In genomic region chr11:42755415-42755814, GRCm38 (mm10) we compare ENCODE assay signal across 25 mouse cellular contexts.
DNase-seq lines count a peak whose midpoint lies in the region; ATAC-seq lines count a peak whose summit lies in the region.
"Had no signal": no experiment of that assay in that cellular context is flagged by ENCODE, and none has a peak within 500 bp of the region (broad histone marks: within the 10 kb centered on the region; RNA-seq: fewer than 3 reads in every experiment).

No protein-coding gene starts in this region.

- no peaks in the 10 kb centered on the region for H3K4me1 ChIP-seq in forebrain, embryonic 14.5 days (ENCODE audit: control insufficient read depth, insufficient read depth, low read length)
- H3K4me1 ChIP-seq: heart, embryonic 13.5 days; intestine, embryonic 15.5 days; liver, embryonic 13.5 days; midbrain, embryonic 12.5 days; neural tube, embryonic 12.5 days had no signal

- no peak for ATAC-seq in forebrain, embryonic 14.5 days
- ATAC-seq: intestine, embryonic 15.5 days; Patski had no signal

- no peak overlapping the region for H3K4me2 ChIP-seq in forebrain, embryonic 14.5 days (ENCODE audit: low read length)
- H3K4me2 ChIP-seq: heart, embryonic 13.5 days; hindbrain, embryonic 14.5 days; intestine, embryonic 15.5 days; liver, embryonic 13.5 days; midbrain, embryonic 12.5 days; neural tube, embryonic 12.5 days had no signal

- intact Hi-C loops in left cerebral cortex, postnatal 4 days (cut with DNase I), result no loop called here
- intact Hi-C loops in heart, postnatal 14 days (cut with DNase I), result no loop called here

- H3K27me3 ChIP-seq in forebrain, embryonic 14.5 days (replicated peaks; ENCODE audit: control insufficient read depth, insufficient read depth, low read length), result no peaks in the 10 kb centered on the region
- H3K27me3 ChIP-seq: CH12.LX; heart, embryonic 13.5 days; intestine, embryonic 15.5 days; liver, embryonic 13.5 days; midbrain, embryonic 12.5 days; neural tube, embryonic 12.5 days; Patski had no signal

- no peak overlapping the region for H3K4me3 ChIP-seq in forebrain, embryonic 14.5 days (ENCODE audit: low read depth, low read length)
- H3K4me3 ChIP-seq: heart, embryonic 13.5 days; intestine, embryonic 15.5 days; liver, embryonic 13.5 days; midbrain, embryonic 12.5 days; neural tube, embryonic 12.5 days had no signal

- WGBS in forebrain, embryonic 14.5 days, result 51% methylated on average over 4 of the region's 4 CpGs

- no peak overlapping the region for H3K9ac ChIP-seq in forebrain, embryonic 14.5 days (ENCODE audit: low read length)
- H3K9ac ChIP-seq: heart, embryonic 13.5 days; hindbrain, embryonic 14.5 days; intestine, embryonic 15.5 days; liver, embryonic 13.5 days; midbrain, embryonic 12.5 days; neural tube, embryonic 12.5 days had no signal

- DNase-seq in left cerebral cortex, postnatal 4 days, result peak; percentile 69
- DNase-seq in left cerebral cortex, adult 18-20 months (ENCODE audit: low spot score in 2 of 2), result no peak
- DNase-seq in cerebellum, adult 11 months, result peak; percentile 89
- DNase-seq in cerebellum, adult 9-10 months, result peak; percentile 97
- DNase-seq in frontal cortex, adult 2 months (ENCODE audit: extremely low spot score in 1 of 2, low spot score in 1 of 2), result no peak
- no peak for DNase-seq in forebrain, embryonic 14.5 days (ENCODE audit: low spot score)
- no peak for DNase-seq in heart, postnatal 14 days
- DNase-seq: adrenal gland, postnatal 36 days; B cell, adult 2 months; kidney, adult 8-10 months; kidney, postnatal 10 days; layer of hippocampus, postnatal 36 days; liver, embryonic 13.5 days; lung, adult 2 months; lung, postnatal 14 days; right cerebral cortex, postnatal 25 days; spleen, adult 18-20 months had no signal

- no peaks in the 10 kb centered on the region for H3K36me3 ChIP-seq in forebrain, embryonic 14.5 days (ENCODE audit: control insufficient read depth, insufficient read depth, low read length)
- H3K36me3 ChIP-seq: G1E; heart, embryonic 13.5 days; intestine, embryonic 15.5 days; liver, embryonic 13.5 days; midbrain, embryonic 12.5 days; neural tube, embryonic 12.5 days had no signal

- H3K27ac ChIP-seq in forebrain, embryonic 14.5 days (ENCODE audit: low read depth, low read length), result no peak overlapping the region
- H3K27ac ChIP-seq: heart, embryonic 13.5 days; hindbrain, embryonic 14.5 days; intestine, embryonic 15.5 days; liver, embryonic 13.5 days; midbrain, embryonic 12.5 days; neural tube, embryonic 12.5 days had no signal

- H3K9me3 ChIP-seq in forebrain, embryonic 14.5 days (replicated peaks; ENCODE audit: control insufficient read depth, low read length), result no peaks in the 10 kb centered on the region
- H3K9me3 ChIP-seq: heart, embryonic 13.5 days; intestine, embryonic 15.5 days; midbrain, embryonic 12.5 days; neural tube, embryonic 12.5 days had no signal

Comparison
In these comparisons a context has a peak if more than half of its experiments do, and no peak if none do; other contexts are left out.
1. DNase-seq: peak in left cerebral cortex, postnatal 4 days (single experiment), cerebellum, adult 11 months (single experiment) and cerebellum, adult 9-10 months (single experiment); none in left cerebral cortex, adult 18-20 months (0 of 2), frontal cortex, adult 2 months (0 of 2), forebrain, embryonic 14.5 days (single experiment) and heart, postnatal 14 days (0 of 2).